Mouse (Mus musculus): ENCODE data around the gene Enpp7. TPM values are rescaled to one million over a fixed set of nuclear protein-coding genes. Genes with fewer than 3 reads are reported as not detected.

Gene Enpp7
- polyA plus RNA-seq, 1 experiment from 2014 or later = not detected

GRCm38 (mm10) chr11:119022895-119023615 is 35.1 kb downstream of the Enpp7 start, which contains the start of gene Cbx2:
TSS of gene Cbx2 (plus strand) at chr11:119022962.
- peaks cover 34% of the 10 kb centered on the region for H3K4me1 ChIP-seq (ENCODE audit: control insufficient read depth, insufficient read depth, low read length)
- H3K27me3 ChIP-seq (ENCODE audit: control insufficient read depth, insufficient read depth, low read length) = no peaks in the 10 kb centered on the region; the same call in 1 of the 2 replicates
- peak within 1 kb of the TSS; percentile 94 for H3K4me3 ChIP-seq (ENCODE audit: low read length)
- peak; percentile 89 for ATAC-seq (ENCODE audit: low FRiP score, low TSS enrichment)
- no peaks in the 10 kb centered on the region for H3K9me3 ChIP-seq (ENCODE audit: control insufficient read depth, low read length)
- H3K27ac ChIP-seq (ENCODE audit: low read depth, low read length) = peak within 1 kb of the TSS; percentile 94
- H3K36me3 ChIP-seq (ENCODE audit: control insufficient read depth, insufficient read depth, low read length) = peaks cover 20% of the 10 kb centered on the region
- under 1% methylated on average over 73 of the region's 99 CpGs for WGBS
- peak within 1 kb of the TSS; percentile 91 for H3K4me2 ChIP-seq (replicated peaks; ENCODE audit: low read depth, low read length)
- peak within 1 kb of the TSS; percentile 91 for H3K9ac ChIP-seq (ENCODE audit: low read depth, low read length)

- H3K9me3 ChIP-seq (ENCODE audit: control insufficient read depth, low read length) = no peaks in the 10 kb centered on the region
- WGBS = 1% methylated on average over 15 of the region's 15 CpGs
- H3K9ac ChIP-seq (ENCODE audit: low read depth, low read length) = peak overlapping the region; percentile 91
- H3K27ac ChIP-seq (ENCODE audit: low read depth, low read length) = peak overlapping the region; percentile 94
- H3K4me2 ChIP-seq (replicated peaks; ENCODE audit: low read depth, low read length) = peak overlapping the region; percentile 91
- peaks cover 34% of the 10 kb centered on the region for H3K4me1 ChIP-seq (ENCODE audit: control insufficient read depth, insufficient read depth, low read length)
- peaks cover 26% of the 10 kb centered on the region for H3K36me3 ChIP-seq (ENCODE audit: control insufficient read depth, insufficient read depth, low read length)
- H3K27me3 ChIP-seq (ENCODE audit: control insufficient read depth, insufficient read depth, low read length) = no peaks in the 10 kb centered on the region; the same call in 1 of the 2 replicates
- peak overlapping the region; percentile 94 for H3K4me3 ChIP-seq (ENCODE audit: low read length)
- no peak; the same call in 1 of the 2 replicates for ATAC-seq (ENCODE audit: low FRiP score, low TSS enrichment)
Observed at GRCm38 (mm10) chr11:119023616-119023980, 35.6 kb downstream of the Enpp7 start.

GRCm38 (mm10) chr11:119024260-119024659 is 36.3 kb downstream of the Enpp7 start:
- Histone ChIP-seq H3K4me3 (ENCODE audit: low read length) (peak overlapping the region; percentile 94), H3K4me1 (ENCODE audit: control insufficient read depth, insufficient read depth, low read length) (peaks cover 34% of the 10 kb centered on the region), H3K27ac (ENCODE audit: low read depth, low read length) (peak overlapping the region; percentile 94), H3K4me2 (replicated peaks; ENCODE audit: low read depth, low read length) (peak overlapping the region; percentile 91), H3K9ac (ENCODE audit: low read depth, low read length) (peak overlapping the region; percentile 91), H3K9me3 (ENCODE audit: control insufficient read depth, low read length) (no peaks in the 10 kb centered on the region), H3K27me3 (ENCODE audit: control insufficient read depth, insufficient read depth, low read length) (no peaks in the 10 kb centered on the region; the same call in 1 of the 2 replicates), H3K36me3 (ENCODE audit: control insufficient read depth, insufficient read depth, low read length) (peaks cover 32% of the 10 kb centered on the region)
- WGBS = 4% methylated on average over 7 of the region's 7 CpGs
- no peak for ATAC-seq (ENCODE audit: low FRiP score, low TSS enrichment)

GRCm38 (mm10) chr11:119026203-119026602 is 38.2 kb downstream of the Enpp7 start:
- Histone ChIP-seq H3K9me3 (ENCODE audit: control insufficient read depth, low read length) (no peaks in the 10 kb centered on the region), H3K9ac (ENCODE audit: low read depth, low read length) (peak overlapping the region; percentile 35; the same call in 1 of the 2 replicates), H3K36me3 (ENCODE audit: control insufficient read depth, insufficient read depth, low read length) (peaks cover 45% of the 10 kb centered on the region), H3K27me3 (ENCODE audit: control insufficient read depth, insufficient read depth, low read length) (no peaks in the 10 kb centered on the region; the same call in 1 of the 2 replicates), H3K4me3 (ENCODE audit: low read length) (no peak overlapping the region), H3K27ac (ENCODE audit: low read depth, low read length) (no peak overlapping the region), H3K4me1 (ENCODE audit: control insufficient read depth, insufficient read depth, low read length) (peaks cover 34% of the 10 kb centered on the region), H3K4me2 (replicated peaks; ENCODE audit: low read depth, low read length) (peak overlapping the region; percentile 10; the same call in 1 of the 2 replicates)
- no peak for ATAC-seq (ENCODE audit: low FRiP score, low TSS enrichment)
- 37% methylated on average over 11 of the region's 12 CpGs for WGBS

GRCm38 (mm10) chr11:119033874-119034558 is 46.0 kb downstream of the Enpp7 start:
- peaks cover 19% of the 10 kb centered on the region for H3K36me3 ChIP-seq (ENCODE audit: control insufficient read depth, insufficient read depth, low read length)
- 2% methylated on average over 26 of the region's 26 CpGs for WGBS
- ATAC-seq (ENCODE audit: low FRiP score, low TSS enrichment) = peak; percentile 17; the same call in 1 of the 2 replicates
- H3K9ac ChIP-seq (ENCODE audit: low read depth, low read length) = no peak overlapping the region
- peaks cover 45% of the 10 kb centered on the region for H3K27me3 ChIP-seq (ENCODE audit: control insufficient read depth, insufficient read depth, low read length)
- H3K4me3 ChIP-seq (ENCODE audit: low read length) = peak overlapping the region; percentile 22
- H3K9me3 ChIP-seq (ENCODE audit: control insufficient read depth, low read length) = no peaks in the 10 kb centered on the region
- peak overlapping the region; percentile 29 for H3K4me2 ChIP-seq (replicated peaks; ENCODE audit: low read depth, low read length)
- peaks cover 16% of the 10 kb centered on the region; the same call in 1 of the 2 replicates for H3K4me1 ChIP-seq (ENCODE audit: control insufficient read depth, insufficient read depth, low read length)
- H3K27ac ChIP-seq (ENCODE audit: low read depth, low read length) = no peak overlapping the region

GRCm38 (mm10) chr11:119034635-119035034 is 46.6 kb downstream of the Enpp7 start:
- ATAC-seq (ENCODE audit: low FRiP score, low TSS enrichment) = no peak
- peaks cover 16% of the 10 kb centered on the region for H3K4me1 ChIP-seq (ENCODE audit: control insufficient read depth, insufficient read depth, low read length)
- WGBS = 3% methylated on average over 19 of the region's 19 CpGs
- peak overlapping the region; percentile 22 for H3K4me3 ChIP-seq (ENCODE audit: low read length)
- H3K27ac ChIP-seq (ENCODE audit: low read depth, low read length) = no peak overlapping the region
- H3K9ac ChIP-seq (ENCODE audit: low read depth, low read length) = no peak overlapping the region
- H3K9me3 ChIP-seq (ENCODE audit: control insufficient read depth, low read length) = no peaks in the 10 kb centered on the region
- peaks cover 47% of the 10 kb centered on the region for H3K27me3 ChIP-seq (ENCODE audit: control insufficient read depth, insufficient read depth, low read length)
- peak overlapping the region; percentile 29 for H3K4me2 ChIP-seq (replicated peaks; ENCODE audit: low read depth, low read length)
- peaks cover 13% of the 10 kb centered on the region for H3K36me3 ChIP-seq (ENCODE audit: control insufficient read depth, insufficient read depth, low read length)

GRCm38 (mm10) chr11:119035094-119035685 is 47.2 kb downstream of the Enpp7 start:
- H3K4me2 ChIP-seq (replicated peaks; ENCODE audit: low read depth, low read length) = no peak overlapping the region
- H3K36me3 ChIP-seq (ENCODE audit: control insufficient read depth, insufficient read depth, low read length) = peaks cover 7% of the 10 kb centered on the region
- WGBS = 2% methylated on average over 21 of the region's 21 CpGs
- no peak overlapping the region for H3K27ac ChIP-seq (ENCODE audit: low read depth, low read length)
- ATAC-seq (ENCODE audit: low FRiP score, low TSS enrichment) = no peak
- H3K4me3 ChIP-seq (ENCODE audit: low read length) = peak overlapping the region; percentile 6; the same call in 1 of the 2 replicates
- H3K4me1 ChIP-seq (ENCODE audit: control insufficient read depth, insufficient read depth, low read length) = peaks cover 22% of the 10 kb centered on the region
- H3K9ac ChIP-seq (ENCODE audit: low read depth, low read length) = no peak overlapping the region
- no peaks in the 10 kb centered on the region for H3K9me3 ChIP-seq (ENCODE audit: control insufficient read depth, low read length)
- peaks cover 47% of the 10 kb centered on the region for H3K27me3 ChIP-seq (ENCODE audit: control insufficient read depth, insufficient read depth, low read length)

- WGBS = 1% methylated on average over 21 of the region's 21 CpGs
- 0 out of 2 replicates have a peak overlapping the region, but pooled peaks have one; percentile 6 for H3K4me3 ChIP-seq (ENCODE audit: low read length)
Observed at GRCm38 (mm10) chr11:119035686-119036165, 47.7 kb downstream of the Enpp7 start.

More at GRCm38 (mm10) chr11:119035686-119036165, 47.7 kb downstream of the Enpp7 start:
- no peaks in the 10 kb centered on the region for H3K9me3 ChIP-seq (ENCODE audit: control insufficient read depth, low read length)
- peaks cover 47% of the 10 kb centered on the region for H3K27me3 ChIP-seq (ENCODE audit: control insufficient read depth, insufficient read depth, low read length)
- no peak overlapping the region for H3K27ac ChIP-seq (ENCODE audit: low read depth, low read length)
- no peak for ATAC-seq (ENCODE audit: low FRiP score, low TSS enrichment)
- no peak overlapping the region for H3K9ac ChIP-seq (ENCODE audit: low read depth, low read length)
- H3K36me3 ChIP-seq (ENCODE audit: control insufficient read depth, insufficient read depth, low read length) = peaks cover 4% of the 10 kb centered on the region; the same call in 1 of the 2 replicates
- H3K4me1 ChIP-seq (ENCODE audit: control insufficient read depth, insufficient read depth, low read length) = peaks cover 22% of the 10 kb centered on the region
- H3K4me2 ChIP-seq (replicated peaks; ENCODE audit: low read depth, low read length) = no peak overlapping the region

Data from kidney, embryonic 14.5 days (tissue).